Mouse (Mus musculus) forebrain, embryonic 11.5 days (tissue): ENCODE measurements around the gene Scrn1. TPM values are rescaled to one million over a fixed set of nuclear protein-coding genes. Genes with fewer than 3 reads are reported as not detected.
A peak's percentile ranks its signal among the peaks of the same experiment; 100 is the strongest.

Experiments used
- ATAC-seq: fragments of 200-750 bp; cut with Nextera tagmentation; replicated peaks from 2 replicates; pipeline ENCODE4 v1.8.0; 2017; ENCODE audit warnings: moderate TSS enrichment; ENCODE audit not compliant: low FRiP score
- DNase-seq: peaks from one replicate; pipeline ENCODE4 v3.0.0-alpha.2; 2017; ENCODE audit warnings: low spot score
- H3K27ac ChIP-seq: fragments of 300-500 bp; sonication (generic); 2 replicates; pipeline ENCODE4 v1.5.1; 2014; ENCODE audit warnings: low read depth, low read length
- H3K27me3 ChIP-seq: fragments of 300-500 bp; sonication (generic); 2 replicates; pipeline ENCODE4 v1.6.1; 2014; ENCODE audit warnings: mild to moderate bottlenecking, low read length, mixed read lengths; ENCODE audit not compliant: control insufficient read depth, insufficient read depth
- H3K36me3 ChIP-seq: fragments of 300-500 bp; sonication (generic); 2 replicates; pipeline ENCODE4 v1.6.1; 2014; ENCODE audit warnings: mild to moderate bottlenecking, low read length, moderate library complexity, mixed read lengths; ENCODE audit not compliant: control insufficient read depth, insufficient read depth
- H3K4me1 ChIP-seq: fragments of 300-500 bp; sonication (generic); replicated peaks from 2 replicates; pipeline ENCODE4 v1.6.1; 2014; ENCODE audit warnings: low read length, mixed read lengths; ENCODE audit not compliant: control insufficient read depth, insufficient read depth
- H3K4me2 ChIP-seq: fragments of 300-500 bp; sonication (generic); 2 replicates; pipeline ENCODE4 v1.6.1; 2014; ENCODE audit warnings: low read depth, mild to moderate bottlenecking, low read length, moderate library complexity, mixed read lengths; ENCODE audit not compliant: severe bottlenecking
- H3K4me3 ChIP-seq: fragments of 300-500 bp; sonication (generic); 2 replicates; pipeline ENCODE4 v1.5.1; 2014; ENCODE audit warnings: low read depth, low read length
- H3K9ac ChIP-seq: fragments of 300-500 bp; sonication (generic); 2 replicates; pipeline ENCODE4 v1.6.1; 2014; ENCODE audit warnings: low read length
- H3K9me3 ChIP-seq: fragments of 300-500 bp; sonication (generic); 2 replicates; pipeline ENCODE4 v1.6.1; 2016; ENCODE audit warnings: low read length, mixed read lengths; ENCODE audit not compliant: control insufficient read depth
- WGBS: fragments of 180-500 bp; shearing (Covaris S2); extraction: QIAGEN DNeasy Blood & Tissue Kit; methylation state at CpG from one replicate; pipeline ENCODE4 v1.1.7; 2014; 5-methylcytosine and 5-hydroxymethylcytosine counted together
- polyA plus RNA-seq: library from polyadenylated mRNA; unstranded; fragments of >200 nt; fragmentation: Nextera tagmentation; extraction: Ambion mirVana; gene quantifications from 2 replicates; pipeline ENCODE4 v1.2.1, GENCODE M21; 2014

Gene Scrn1
- polyA plus RNA-seq, 1 experiment from 2014 or later, result 102 TPM

GRCm38 (mm10) chr6:54531048-54531481 lies 35.2 kb downstream of the Scrn1 start:
- Histone ChIP-seq H3K4me3 (no peak overlapping the region), H3K9me3 (no peaks in the 10 kb centered on the region), H3K27ac (no peak overlapping the region), H3K27me3 (no peaks in the 10 kb centered on the region), H3K4me2 (no peak overlapping the region), H3K9ac (no peak overlapping the region), H3K4me1 (no peaks in the 10 kb centered on the region; the same call in 1 of the 2 replicates), H3K36me3 (no peaks in the 10 kb centered on the region)
- ATAC-seq, result no peak
- 69% methylated on average over 8 of the region's 8 CpGs for WGBS
- no peak for DNase-seq

GRCm38 (mm10) chr6:54530182-54530581 lies 36.1 kb downstream of the Scrn1 start:
- H3K9me3 ChIP-seq, result no peaks in the 10 kb centered on the region
- peaks cover 2% of the 10 kb centered on the region; the same call in 1 of the 2 replicates for H3K36me3 ChIP-seq
- no peak overlapping the region for H3K4me3 ChIP-seq
- no peak overlapping the region for H3K4me2 ChIP-seq
- ATAC-seq, result no peak
- H3K4me1 ChIP-seq, result no peaks in the 10 kb centered on the region; the same call in 1 of the 2 replicates
- no peak overlapping the region for H3K9ac ChIP-seq
- DNase-seq, result no peak
- 85% methylated on average over 2 of the region's 2 CpGs for WGBS
- no peaks in the 10 kb centered on the region for H3K27me3 ChIP-seq
- no peak overlapping the region for H3K27ac ChIP-seq

GRCm38 (mm10) chr6:54528666-54529065 lies 37.6 kb downstream of the Scrn1 start:
- ATAC-seq (no peak), DNase-seq (no peak)
- Histone ChIP-seq H3K4me2 (no peak overlapping the region), H3K4me3 (no peak overlapping the region), H3K27me3 (no peaks in the 10 kb centered on the region), H3K9me3 (no peaks in the 10 kb centered on the region), H3K36me3 (peaks cover 2% of the 10 kb centered on the region; the same call in 1 of the 2 replicates), H3K4me1 (no peaks in the 10 kb centered on the region; the same call in 1 of the 2 replicates), H3K27ac (no peak overlapping the region), H3K9ac (no peak overlapping the region)
- WGBS, result 93% methylated on average over 8 of the region's 8 CpGs

GRCm38 (mm10) chr6:54518758-54519157 lies 47.5 kb downstream of the Scrn1 start:
- ATAC-seq, result no peak
- Histone ChIP-seq H3K4me3 (no peak overlapping the region), H3K4me2 (no peak overlapping the region), H3K36me3 (no peaks in the 10 kb centered on the region; the same call in 1 of the 2 replicates), H3K9me3 (no peaks in the 10 kb centered on the region), H3K27ac (no peak overlapping the region), H3K27me3 (no peaks in the 10 kb centered on the region), H3K9ac (no peak overlapping the region), H3K4me1 (no peaks in the 10 kb centered on the region)
- DNase-seq, result no peak
- 81% methylated on average over 5 of the region's 5 CpGs for WGBS

- H3K9ac ChIP-seq, result no peak overlapping the region
- H3K36me3 ChIP-seq, result no peaks in the 10 kb centered on the region; the same call in 1 of the 2 replicates
- H3K9me3 ChIP-seq, result no peaks in the 10 kb centered on the region
- DNase-seq (no peak), ATAC-seq (0 out of 2 replicates have a peak, but pooled peaks have one; percentile 27)
- no peak overlapping the region for H3K4me2 ChIP-seq
- H3K4me3 ChIP-seq, result no peak overlapping the region
- no peak overlapping the region for H3K27ac ChIP-seq
- no peaks in the 10 kb centered on the region for H3K27me3 ChIP-seq
- 78% methylated on average over 2 of the region's 2 CpGs for WGBS
- H3K4me1 ChIP-seq, result no peaks in the 10 kb centered on the region
Observed at GRCm38 (mm10) chr6:54516512-54517134, 49.7 kb downstream of the Scrn1 start.

GRCm38 (mm10) chr6:54512256-54512655 lies 54.0 kb downstream of the Scrn1 start:
- no peak overlapping the region for H3K9ac ChIP-seq
- WGBS, result 78% methylated on average over 2 of the region's 2 CpGs
- H3K4me2 ChIP-seq, result no peak overlapping the region
- peaks cover 19% of the 10 kb centered on the region; the same call in 1 of the 2 replicates for H3K4me1 ChIP-seq
- no peak overlapping the region for H3K27ac ChIP-seq
- no peaks in the 10 kb centered on the region; the same call in 1 of the 2 replicates for H3K36me3 ChIP-seq
- DNase-seq (no peak), ATAC-seq (no peak)
- no peak overlapping the region for H3K4me3 ChIP-seq
- no peaks in the 10 kb centered on the region for H3K9me3 ChIP-seq
- H3K27me3 ChIP-seq, result no peaks in the 10 kb centered on the region

GRCm38 (mm10) chr6:54509264-54509663 lies 57.0 kb downstream of the Scrn1 start:
- Histone ChIP-seq H3K4me1 (peaks cover 19% of the 10 kb centered on the region; the same call in 1 of the 2 replicates), H3K9ac (no peak overlapping the region), H3K36me3 (peaks cover 2% of the 10 kb centered on the region; the same call in 1 of the 2 replicates), H3K4me2 (no peak overlapping the region), H3K9me3 (no peaks in the 10 kb centered on the region), H3K27me3 (no peaks in the 10 kb centered on the region), H3K4me3 (no peak overlapping the region), H3K27ac (no peak overlapping the region)
- ATAC-seq, result no peak
- 86% methylated on average over 13 of the region's 13 CpGs for WGBS
- no peak for DNase-seq

GRCm38 (mm10) chr6:54508256-54508793 lies 58.0 kb downstream of the Scrn1 start:
- 41% methylated on average over 6 of the region's 6 CpGs for WGBS
- Histone ChIP-seq H3K4me3 (no peak overlapping the region), H3K9ac (peak overlapping the region; percentile 37), H3K27ac (peak overlapping the region; percentile 31; the same call in 1 of the 2 replicates), H3K27me3 (no peaks in the 10 kb centered on the region), H3K4me2 (no peak overlapping the region), H3K36me3 (peaks cover 2% of the 10 kb centered on the region; the same call in 1 of the 2 replicates), H3K4me1 (peaks cover 19% of the 10 kb centered on the region; the same call in 1 of the 2 replicates), H3K9me3 (no peaks in the 10 kb centered on the region)
- ATAC-seq, result peak; percentile 63
- no peak for DNase-seq
